In genomic region chr8:72240403-72240763, GRCm38 (mm10) we compare ENCODE assay signal across 8 mouse cellular contexts. TPM values are rescaled to one million over a fixed set of nuclear protein-coding genes. Genes with fewer than 3 reads are reported as not detected.
DNase-seq lines count a peak whose midpoint lies in the region; ATAC-seq and TF ChIP-seq lines count a peak whose summit lies in the region.

No protein-coding gene starts in this region.

- H3K36me3 ChIP-seq in kidney, embryonic 15.5 days = peaks cover 12% of the 10 kb centered on the region
- H3K36me3 ChIP-seq in hindbrain, embryonic 16.5 days (ENCODE audit: control insufficient read depth, insufficient read depth, low read length) = no peaks in the 10 kb centered on the region
- H3K36me3 ChIP-seq in midbrain, embryonic 14.5 days (ENCODE audit: control insufficient read depth, insufficient read depth, low read length) = peaks cover 8% of the 10 kb centered on the region; the same call in 1 of the 2 replicates

- peak; percentile 73 for ATAC-seq in kidney, embryonic 15.5 days (replicated peaks; ENCODE audit: low FRiP score)
- ATAC-seq in hindbrain, embryonic 16.5 days = no peak
- no peak for ATAC-seq in midbrain, embryonic 14.5 days (ENCODE audit: low FRiP score, low TSS enrichment)

- H3K9me3 ChIP-seq in kidney, embryonic 15.5 days (replicated peaks) = no peaks in the 10 kb centered on the region
- no peaks in the 10 kb centered on the region for H3K9me3 ChIP-seq in hindbrain, embryonic 16.5 days (ENCODE audit: control insufficient read depth, low read length)
- H3K9me3 ChIP-seq in midbrain, embryonic 14.5 days (ENCODE audit: control insufficient read depth, low read length) = no peaks in the 10 kb centered on the region

- H3K4me2 ChIP-seq in kidney, embryonic 15.5 days = peak overlapping the region; percentile 76
- H3K4me2 ChIP-seq in hindbrain, embryonic 16.5 days (ENCODE audit: low read length) = peak overlapping the region; percentile 73
- peak overlapping the region; percentile 75 for H3K4me2 ChIP-seq in midbrain, embryonic 14.5 days (ENCODE audit: low read length)

- H3K4me1 ChIP-seq in kidney, embryonic 15.5 days = peaks cover 20% of the 10 kb centered on the region
- peaks cover 6% of the 10 kb centered on the region; the same call in 1 of the 2 replicates for H3K4me1 ChIP-seq in cortical plate, adult 2 months (ENCODE audit: control insufficient read depth, insufficient read depth, low read length)
- H3K4me1 ChIP-seq in hindbrain, embryonic 16.5 days (ENCODE audit: control insufficient read depth, insufficient read depth, low read depth, low read length) = peaks cover 18% of the 10 kb centered on the region
- peaks cover 14% of the 10 kb centered on the region for H3K4me1 ChIP-seq in midbrain, embryonic 14.5 days (ENCODE audit: control insufficient read depth, insufficient read depth, low read length)

- 0 out of 2 replicates have a peak, but pooled peaks have one; percentile 2 for TF ChIP-seq POLR2A in cortical plate, adult 2 months (IDR thresholded peaks at IDR 0.05; ENCODE audit: extremely low read depth, insufficient read depth, low read length)

- no peak for TF ChIP-seq CTCF in cortical plate, adult 2 months (IDR thresholded peaks at IDR 0.05; ENCODE audit: extremely low read depth, insufficient read depth, low read length)

- H3K4me3 ChIP-seq in kidney, embryonic 15.5 days (replicated peaks) = peak overlapping the region; percentile 77
- peak overlapping the region; percentile 80 for H3K4me3 ChIP-seq in cortical plate, adult 2 months (ENCODE audit: insufficient read depth, low read length)
- peak overlapping the region; percentile 80 for H3K4me3 ChIP-seq in hindbrain, embryonic 16.5 days (ENCODE audit: low read length)
- H3K4me3 ChIP-seq in midbrain, embryonic 14.5 days (replicated peaks; ENCODE audit: low read depth, low read length) = peak overlapping the region; percentile 61

- H3K27ac ChIP-seq in kidney, embryonic 15.5 days = peak overlapping the region; percentile 97
- peak overlapping the region; percentile 86 for H3K27ac ChIP-seq in cortical plate, adult 2 months (ENCODE audit: insufficient read depth, low read length)
- peak overlapping the region; percentile 99 for H3K27ac ChIP-seq in hindbrain, embryonic 16.5 days (ENCODE audit: low read depth, low read length)
- peak overlapping the region; percentile 93 for H3K27ac ChIP-seq in midbrain, embryonic 14.5 days (replicated peaks; ENCODE audit: low read depth, low read length)

- H3K9ac ChIP-seq in kidney, embryonic 15.5 days = peak overlapping the region; percentile 58
- peak overlapping the region; percentile 87 for H3K9ac ChIP-seq in hindbrain, embryonic 16.5 days (ENCODE audit: low read depth, low read length)
- peak overlapping the region; percentile 62 for H3K9ac ChIP-seq in midbrain, embryonic 14.5 days (replicated peaks; ENCODE audit: low read length)

- WGBS in kidney, embryonic 15.5 days = 1% methylated on average over 24 of the region's 24 CpGs
- under 1% methylated on average over 24 of the region's 24 CpGs for WGBS in hindbrain, embryonic 16.5 days
- under 1% methylated on average over 24 of the region's 24 CpGs for WGBS in midbrain, embryonic 14.5 days

- H3K27me3 ChIP-seq in kidney, embryonic 15.5 days = no peaks in the 10 kb centered on the region
- no peaks in the 10 kb centered on the region for H3K27me3 ChIP-seq in hindbrain, embryonic 16.5 days (replicated peaks; ENCODE audit: control insufficient read depth, insufficient read depth, low read length)
- no peaks in the 10 kb centered on the region for H3K27me3 ChIP-seq in midbrain, embryonic 14.5 days (ENCODE audit: control insufficient read depth, insufficient read depth, low read length)

- DNase-seq in kidney, postnatal 14 days = no peak
- DNase-seq in midbrain, embryonic 14.5 days = no peak
- DNase-seq in c-Kit-positive CD71-positive TER-119-positive erythroid progenitor cells, embryonic 14.5 days (ENCODE audit: low spot score) = no peak
- DNase-seq in spleen, postnatal 4 days (ENCODE audit: low spot score in 2 of 2) = no peak
- DNase-seq in cerebellum, adult 11 months = no peak

RNA-seq across cellular contexts. Expression of gene Ap1m1, which starts 0.6 kb away (rescaled TPM):
- polyA plus RNA-seq in kidney, embryonic 15.5 days (2015; fragmentation: Nextera tagmentation; extraction: Ambion mirVana) = 123 and 138 TPM in 2 replicates
- polyA plus RNA-seq in cortical plate, adult 2 months (2012; rRNA removed) = 101 and 104 TPM in 2 replicates
- 264 and 287 TPM in 2 replicates for polyA plus RNA-seq in hindbrain, embryonic 16.5 days (2015; fragmentation: Nextera tagmentation; extraction: Ambion mirVana)
- polyA plus RNA-seq in midbrain, embryonic 14.5 days (2014; fragmentation: Nextera tagmentation; extraction: Ambion mirVana) = 235 and 260 TPM in 2 replicates

RNA-seq across cellular contexts. Expression of gene Fam32a, which starts 20.9 kb away (rescaled TPM):
- polyA plus RNA-seq in kidney, embryonic 15.5 days (2015; fragmentation: Nextera tagmentation; extraction: Ambion mirVana) = 73.0 and 74.0 TPM in 2 replicates
- 69.6 and 79.2 TPM in 2 replicates for polyA plus RNA-seq in cortical plate, adult 2 months (2012; rRNA removed)
- polyA plus RNA-seq in hindbrain, embryonic 16.5 days (2015; fragmentation: Nextera tagmentation; extraction: Ambion mirVana) = 95.0 and 98.2 TPM in 2 replicates
- polyA plus RNA-seq in midbrain, embryonic 14.5 days (2014; fragmentation: Nextera tagmentation; extraction: Ambion mirVana) = 62.4 and 74.6 TPM in 2 replicates

RNA-seq across cellular contexts. Expression of gene Gm11034, which starts 26.9 kb away (rescaled TPM):
- not detected in 2 replicates for polyA plus RNA-seq in kidney, embryonic 15.5 days (2015; fragmentation: Nextera tagmentation; extraction: Ambion mirVana)
- polyA plus RNA-seq in cortical plate, adult 2 months (2012; rRNA removed) = not detected in 2 replicates
- polyA plus RNA-seq in hindbrain, embryonic 16.5 days (2015; fragmentation: Nextera tagmentation; extraction: Ambion mirVana) = not detected in 2 replicates
- not detected in 2 replicates for polyA plus RNA-seq in midbrain, embryonic 14.5 days (2014; fragmentation: Nextera tagmentation; extraction: Ambion mirVana)

RNA-seq across cellular contexts. Expression of gene Cib3, which starts 27.7 kb away (rescaled TPM):
- polyA plus RNA-seq in kidney, embryonic 15.5 days (2015; fragmentation: Nextera tagmentation; extraction: Ambion mirVana) = not detected in 2 replicates
- not detected in 2 replicates for polyA plus RNA-seq in cortical plate, adult 2 months (2012; rRNA removed)
- not detected in 2 replicates for polyA plus RNA-seq in hindbrain, embryonic 16.5 days (2015; fragmentation: Nextera tagmentation; extraction: Ambion mirVana)
- not detected in 2 replicates for polyA plus RNA-seq in midbrain, embryonic 14.5 days (2014; fragmentation: Nextera tagmentation; extraction: Ambion mirVana)

RNA-seq across cellular contexts. Expression of gene Hsh2d, which starts 50.9 kb away (rescaled TPM):
- 0.08 TPM in 1 of 2 replicates, not detected in the other for polyA plus RNA-seq in kidney, embryonic 15.5 days (2015; fragmentation: Nextera tagmentation; extraction: Ambion mirVana)
- polyA plus RNA-seq in cortical plate, adult 2 months (2012; rRNA removed) = 0.06 and 0.13 TPM in 2 replicates
- not detected in 2 replicates for polyA plus RNA-seq in hindbrain, embryonic 16.5 days (2015; fragmentation: Nextera tagmentation; extraction: Ambion mirVana)
- not detected in 2 replicates for polyA plus RNA-seq in midbrain, embryonic 14.5 days (2014; fragmentation: Nextera tagmentation; extraction: Ambion mirVana)
